Mouse (Mus musculus) C2C12 (cell line): ENCODE measurements at regions not wholly inside any gene's neighbourhood (a gene's known extent, or its start where the extent isn't known, plus 50 kb on each side); places are given as distances from the start of the nearest gene placed in this dataset.
A peak's percentile ranks its signal among the peaks of the same experiment; 100 is the strongest.

Experiments used
- H3K27me3 ChIP-seq: one replicate; pipeline ENCODE4 v1.6.1; 2011; ENCODE audit not compliant: control insufficient read depth, insufficient read depth, insufficient read length
- H3K36me3 ChIP-seq: one replicate; pipeline ENCODE4 v1.6.1; 2011; ENCODE audit not compliant: control insufficient read depth, insufficient read depth
- H3K4me3 ChIP-seq: one replicate; pipeline ENCODE4 v1.5.1; 2011; ENCODE audit warnings: mild to moderate bottlenecking, control low read depth; ENCODE audit not compliant: poor library complexity, insufficient read depth, severe bottlenecking
- H3K79me2 ChIP-seq: one replicate; pipeline ENCODE4 v1.6.1; 2011; ENCODE audit not compliant: control insufficient read depth, insufficient read depth
- H3K79me3 ChIP-seq: one replicate; pipeline ENCODE4 v1.6.1; 2011; ENCODE audit warnings: low read depth, control low read depth
- H3ac ChIP-seq: one replicate; pipeline ENCODE3; 2011; ENCODE audit warnings: low read depth; ENCODE audit not compliant: control insufficient read depth, insufficient read length
- CEBPB ChIP-seq: IDR thresholded peaks from one replicate; pipeline ENCODE4 v1.6.1; 2011; ENCODE audit warnings: low read depth, mild to moderate bottlenecking, control low read depth, moderate library complexity
- CTCF ChIP-seq: IDR thresholded peaks from one replicate; pipeline ENCODE4 v1.5.1; 2011; ENCODE audit not compliant: control insufficient read depth, insufficient read depth, insufficient read length
- FOSL1 ChIP-seq: IDR thresholded peaks from one replicate; pipeline ENCODE4 v1.8.0; 2011; ENCODE audit warnings: mild to moderate bottlenecking, low read length; ENCODE audit not compliant: poor library complexity, insufficient read depth, severe bottlenecking
- MAX ChIP-seq: IDR thresholded peaks from one replicate; pipeline ENCODE4 v1.6.1; 2011; ENCODE audit warnings: mild to moderate bottlenecking, control low read depth
- MYOD1 ChIP-seq: IDR thresholded peaks from one replicate; pipeline ENCODE4 v1.6.1; 2011; ENCODE audit warnings: low read depth; ENCODE audit not compliant: control insufficient read depth, insufficient read length
- MYOG ChIP-seq: IDR thresholded peaks from one replicate; pipeline ENCODE4 v1.6.1; 2011; ENCODE audit not compliant: control insufficient read depth, insufficient read length; ENCODE audit errors: extremely low read depth
- USF1 ChIP-seq: IDR thresholded peaks from one replicate; pipeline ENCODE4 v1.6.1; 2011; ENCODE audit warnings: low read depth, mild to moderate bottlenecking, control low read depth, moderate library complexity

- H3K79me2 ChIP-seq: no peaks in the 10 kb centered on the region
- no peaks in the 10 kb centered on the region for H3K79me3 ChIP-seq
- no peak overlapping the region for H3K4me3 ChIP-seq
- no peaks in the 10 kb centered on the region for H3K36me3 ChIP-seq
- H3ac ChIP-seq: no peak overlapping the region
- H3K27me3 ChIP-seq: no peaks in the 10 kb centered on the region
- TF ChIP-seq CTCF: no peak
- no peak for TF ChIP-seq MYOG
- no peak for TF ChIP-seq FOSL1
- no peak for TF ChIP-seq CEBPB
- no peak for TF ChIP-seq MAX
- TF ChIP-seq MYOD1: no peak
- no peak for TF ChIP-seq USF1
Measured at GRCm38 (mm10) chr16:65672116-65672515, 109.6 kb upstream of the Chmp2b start.

DNA sequence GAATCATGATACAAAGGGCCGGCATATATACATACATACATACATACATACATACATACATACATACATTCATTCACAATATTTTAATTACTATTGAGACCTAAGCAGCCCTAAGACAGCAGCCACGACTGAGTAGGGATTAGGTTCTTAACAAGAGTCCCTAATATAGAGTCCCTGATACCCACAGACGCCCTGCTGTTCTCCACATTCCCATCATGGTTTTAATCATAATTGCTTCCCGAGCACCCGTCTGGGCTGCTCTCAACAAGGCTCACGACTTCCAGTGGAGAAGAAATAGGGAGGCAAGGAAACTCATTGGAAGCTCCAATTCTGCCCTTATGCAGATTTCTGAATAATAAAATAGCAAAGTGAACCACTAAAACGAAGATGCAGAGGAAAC lies 120.6 kb upstream of the Chmp2b start:
- Histone ChIP-seq H3K4me3 (no peak overlapping the region), H3K27me3 (no peaks in the 10 kb centered on the region)

GRCm38 (mm10) chr16:65683703-65684320 lies 121.3 kb upstream of the Chmp2b start:
- Histone ChIP-seq H3K36me3 (no peaks in the 10 kb centered on the region), H3K27me3 (no peaks in the 10 kb centered on the region), H3K79me2 (no peaks in the 10 kb centered on the region), H3ac (no peak overlapping the region), H3K79me3 (no peaks in the 10 kb centered on the region), H3K4me3 (no peak overlapping the region)
- no peak for TF ChIP-seq USF1
- TF ChIP-seq MYOD1: no peak
- TF ChIP-seq CTCF: no peak
- no peak for TF ChIP-seq MYOG
- no peak for TF ChIP-seq MAX
- no peak for TF ChIP-seq FOSL1
- TF ChIP-seq CEBPB: no peak

More for the DNA sequence above, 120.6 kb upstream of the Chmp2b start:
- no peaks in the 10 kb centered on the region for H3K36me3 ChIP-seq
- no peaks in the 10 kb centered on the region for H3K79me2 ChIP-seq
- no peak for TF ChIP-seq FOSL1
- no peak for TF ChIP-seq MYOD1
- no peak for TF ChIP-seq MYOG
- no peak for TF ChIP-seq CEBPB
- TF ChIP-seq CTCF: no peak
- TF ChIP-seq USF1: no peak
- no peak for TF ChIP-seq MAX
- no peaks in the 10 kb centered on the region for H3K79me3 ChIP-seq
- no peak overlapping the region for H3ac ChIP-seq

GRCm38 (mm10) chr16:65693626-65694025 lies 121.4 kb upstream of the Vgll3 start:
- H3K36me3 ChIP-seq: no peaks in the 10 kb centered on the region
- H3ac ChIP-seq: no peak overlapping the region
- no peak overlapping the region for H3K4me3 ChIP-seq
- H3K79me2 ChIP-seq: no peaks in the 10 kb centered on the region
- no peaks in the 10 kb centered on the region for H3K27me3 ChIP-seq
- no peak for TF ChIP-seq USF1
- no peak for TF ChIP-seq FOSL1
- H3K79me3 ChIP-seq: no peaks in the 10 kb centered on the region

DNA sequence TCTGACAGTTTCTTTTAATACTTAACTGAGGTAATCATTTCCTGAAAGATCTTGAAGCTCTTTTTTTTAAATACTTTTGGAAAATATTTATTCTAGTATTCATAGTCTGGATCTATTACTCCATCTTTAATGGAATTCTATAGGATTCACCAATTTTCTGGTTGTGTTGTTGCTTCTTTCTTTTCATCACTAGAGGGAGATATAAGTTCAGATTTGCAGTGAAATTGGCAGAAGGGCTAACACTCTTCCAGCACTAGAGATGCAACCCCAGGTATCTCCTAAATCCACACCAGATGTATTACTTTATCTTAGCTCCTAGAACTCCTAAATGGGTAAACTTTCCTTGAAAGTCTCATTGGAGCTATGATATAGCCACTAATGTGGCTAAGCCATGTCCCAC lies 99.4 kb upstream of the Vgll3 start:
- H3K4me3 ChIP-seq: no peak overlapping the region
- TF ChIP-seq CTCF (no peak), MYOD1 (no peak), USF1 (no peak), CEBPB (no peak), MYOG (no peak), MAX (no peak), FOSL1 (no peak)
- H3K36me3 ChIP-seq: no peaks in the 10 kb centered on the region
- no peaks in the 10 kb centered on the region for H3K27me3 ChIP-seq
- H3K79me3 ChIP-seq: no peaks in the 10 kb centered on the region
- no peak overlapping the region for H3ac ChIP-seq
- H3K79me2 ChIP-seq: no peaks in the 10 kb centered on the region

GRCm38 (mm10) chr16:65718791-65719472 lies 96.1 kb upstream of the Vgll3 start:
- Histone ChIP-seq H3K4me3 (no peak overlapping the region), H3K27me3 (no peaks in the 10 kb centered on the region), H3K79me3 (no peaks in the 10 kb centered on the region), H3K79me2 (no peaks in the 10 kb centered on the region), H3K36me3 (no peaks in the 10 kb centered on the region), H3ac (no peak overlapping the region)
- TF ChIP-seq FOSL1 (no peak), CTCF (no peak), MYOG (no peak), CEBPB (no peak), MYOD1 (peak; percentile 12), MAX (no peak)
